Mouse (Mus musculus) megakaryocyte progenitor cell, adult 5-6 weeks (primary cell): Measurements from ENCODE around the gene Slc25a39. TPM values are rescaled to one million over a fixed set of nuclear protein-coding genes. Genes with fewer than 3 reads are reported as not detected.
"Not testable (repeated sequence)": the region's sequence is repeated elsewhere in the genome, so short reads cannot be mapped to it uniquely, and the experiment has no call there.

Source experiments
- ATAC-seq: replicated peaks from 2 replicates; pipeline ENCODE4 v1.8.0; 2016; ENCODE audit warnings: mild to moderate bottlenecking, moderate TSS enrichment, inconsistent platforms; ENCODE audit not compliant: poor library complexity
- total RNA-seq, 2 experiments: library from RNA; stranded (forward) in 1 of 2; stranded (reverse) in 1 of 2; fragments of 157-497, 149-512 nt in 1 of 2; fragments of 200-1000 nt in 1 of 2; gene quantifications; 2 replicates each; pipeline versions ENCODE4 v1.2.3 to v1.2.4; 2015 to 2017

Gene Slc25a39
- total RNA-seq, 2 experiments from 2014 or later: 48.7 to 124 TPM

- no peak for ATAC-seq
These were observed 7.5 kb upstream of the Slc25a39 start for GRCm38 (mm10) chr11:102415034-102415802.

DNA sequence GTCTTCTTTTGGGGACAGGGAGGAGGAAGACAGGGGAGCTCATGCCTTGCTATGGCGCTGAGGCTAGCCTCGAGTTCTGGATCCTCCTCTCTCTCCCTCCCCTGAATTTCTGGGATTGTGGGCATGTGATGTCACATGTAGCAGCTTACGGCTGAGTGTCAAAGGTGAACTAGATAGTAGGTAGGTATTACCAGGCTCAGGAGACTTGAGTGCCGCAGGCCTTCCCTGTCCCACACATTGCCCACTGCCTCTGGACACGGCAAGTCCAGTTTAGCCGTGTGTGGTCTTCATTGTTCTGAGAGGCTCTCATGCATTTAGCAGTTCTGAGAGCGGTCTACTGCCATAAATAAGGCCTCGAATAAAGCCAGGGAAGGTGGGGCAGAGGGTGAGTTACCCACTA, 5.3 kb upstream of the Slc25a39 start:
- no peak for ATAC-seq

GRCm38 (mm10) chr11:102411704-102412103, 4.0 kb upstream of the Slc25a39 start:
- ATAC-seq: peak; percentile 43

GRCm38 (mm10) chr11:102411061-102411460, 3.3 kb upstream of the Slc25a39 start:
- no peak for ATAC-seq

DNA sequence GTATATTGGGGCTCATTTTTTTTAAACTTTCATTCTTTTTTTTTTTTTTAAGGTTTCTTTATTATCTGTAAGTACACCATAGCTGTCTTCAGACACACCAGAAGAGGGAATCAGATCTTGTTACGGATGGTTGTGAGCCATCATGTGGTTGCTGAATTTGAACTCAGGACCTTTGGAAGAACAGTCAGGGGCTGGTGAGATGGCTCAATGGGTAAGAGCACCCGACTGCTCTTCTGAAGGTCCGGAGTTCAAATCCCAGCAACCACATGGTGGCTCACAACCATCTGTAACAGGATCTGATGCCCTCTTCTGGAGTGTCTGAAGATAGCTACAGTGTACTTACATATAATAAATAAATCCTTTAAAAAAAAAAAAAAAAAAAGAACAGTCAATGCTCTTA, 2.6 kb upstream of the Slc25a39 start:
- ATAC-seq: not testable (repeated sequence)

GRCm38 (mm10) chr11:102409795-102410330, 2.1 kb upstream of the Slc25a39 start:
- ATAC-seq: no peak

- no peak for ATAC-seq
These were observed 1.4 kb upstream of the Slc25a39 start for GRCm38 (mm10) chr11:102408888-102409794.

DNA sequence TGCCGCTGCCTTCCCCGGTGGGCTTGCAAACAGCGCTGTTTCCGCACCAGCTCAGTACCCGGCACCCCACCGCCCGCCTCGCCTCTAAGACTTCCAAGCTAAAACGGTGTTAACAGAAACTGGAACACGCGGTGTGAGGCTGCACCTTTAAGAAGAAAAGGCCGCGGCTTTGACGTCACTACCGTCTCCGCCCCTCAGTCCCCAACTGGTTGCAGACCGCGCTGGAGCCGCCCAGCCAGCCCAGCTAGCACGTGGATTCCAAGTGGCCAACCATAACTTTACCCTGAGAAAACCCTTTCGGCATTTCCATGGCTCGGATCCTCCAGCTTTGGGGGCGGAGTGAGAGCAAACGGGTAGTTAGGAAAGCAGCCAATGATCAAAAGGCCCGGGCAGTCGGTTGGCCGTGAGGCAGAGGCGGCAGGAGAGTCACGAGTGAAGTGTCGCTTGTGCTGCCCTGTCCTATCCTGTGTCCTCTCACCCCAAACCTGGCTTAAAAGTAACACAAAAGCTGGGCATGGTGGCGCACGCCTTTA, 664 bp upstream of the Slc25a39 start:
- ATAC-seq: peak; percentile 84

GRCm38 (mm10) chr11:102406900-102407833, 579 bp downstream of the Slc25a39 start:
- ATAC-seq: peak; percentile 65

GRCm38 (mm10) chr11:102406401-102406800, 1.3 kb downstream of the Slc25a39 start:
- no peak for ATAC-seq

DNA sequence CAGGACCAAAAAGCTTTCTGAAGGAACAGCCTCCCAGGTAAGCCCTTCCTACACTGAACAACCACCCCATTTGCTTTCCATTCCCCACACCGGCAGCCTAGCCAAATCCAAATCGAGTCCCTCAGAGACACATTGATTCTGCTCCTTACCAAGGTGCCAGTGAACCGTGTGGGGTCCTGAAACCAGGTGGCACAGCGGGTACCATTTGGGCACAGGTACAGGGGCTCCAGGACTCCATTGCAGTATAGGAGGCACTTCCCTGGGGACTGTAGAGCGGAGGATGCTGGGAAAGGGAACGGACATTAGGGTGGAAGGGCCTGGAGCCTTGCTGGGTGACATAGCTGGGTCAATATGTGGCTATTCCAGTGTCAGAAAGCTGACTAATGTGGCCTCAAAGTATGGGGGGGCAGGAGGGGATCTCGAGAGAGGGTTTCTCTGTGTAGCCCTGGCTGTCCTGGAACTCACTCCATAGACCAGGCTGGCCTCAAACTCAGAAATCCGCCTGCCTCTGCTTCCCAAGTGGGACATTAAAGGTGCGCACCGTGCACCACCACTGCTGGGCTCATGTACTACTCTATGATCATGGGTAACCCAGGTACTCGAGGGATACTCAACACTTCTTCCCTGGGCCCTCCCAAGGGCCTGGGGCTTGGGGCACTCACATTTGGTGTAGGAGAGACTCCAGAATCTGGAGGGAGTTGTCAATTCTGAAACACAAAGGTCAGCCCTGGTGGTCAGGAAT, 2.0 kb downstream of the Slc25a39 start:
- no peak for ATAC-seq

- ATAC-seq: no peak
These were observed 3.4 kb downstream of the Slc25a39 start for GRCm38 (mm10) chr11:102404161-102405010.

DNA sequence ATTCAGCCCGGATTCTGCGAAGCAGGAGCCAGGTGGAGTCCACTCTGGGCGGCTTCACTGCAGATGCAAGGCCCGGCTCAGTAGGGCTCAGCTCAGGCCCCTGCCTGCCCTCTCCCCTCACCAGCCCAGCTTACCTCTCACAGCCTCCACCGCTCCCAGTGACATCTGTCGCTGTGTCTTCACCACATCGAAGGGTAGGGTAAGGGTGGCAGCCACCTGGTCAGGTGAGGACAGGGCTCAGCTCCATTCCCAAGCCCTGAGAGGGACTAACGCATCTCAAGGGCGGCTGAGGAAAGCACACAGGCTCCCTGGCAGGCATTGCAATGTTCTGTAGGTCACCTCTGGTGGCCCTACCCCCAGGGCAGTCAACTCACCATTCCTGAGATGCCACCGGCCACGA, 4.1 kb downstream of the Slc25a39 start:
- ATAC-seq: no peak

DNA sequence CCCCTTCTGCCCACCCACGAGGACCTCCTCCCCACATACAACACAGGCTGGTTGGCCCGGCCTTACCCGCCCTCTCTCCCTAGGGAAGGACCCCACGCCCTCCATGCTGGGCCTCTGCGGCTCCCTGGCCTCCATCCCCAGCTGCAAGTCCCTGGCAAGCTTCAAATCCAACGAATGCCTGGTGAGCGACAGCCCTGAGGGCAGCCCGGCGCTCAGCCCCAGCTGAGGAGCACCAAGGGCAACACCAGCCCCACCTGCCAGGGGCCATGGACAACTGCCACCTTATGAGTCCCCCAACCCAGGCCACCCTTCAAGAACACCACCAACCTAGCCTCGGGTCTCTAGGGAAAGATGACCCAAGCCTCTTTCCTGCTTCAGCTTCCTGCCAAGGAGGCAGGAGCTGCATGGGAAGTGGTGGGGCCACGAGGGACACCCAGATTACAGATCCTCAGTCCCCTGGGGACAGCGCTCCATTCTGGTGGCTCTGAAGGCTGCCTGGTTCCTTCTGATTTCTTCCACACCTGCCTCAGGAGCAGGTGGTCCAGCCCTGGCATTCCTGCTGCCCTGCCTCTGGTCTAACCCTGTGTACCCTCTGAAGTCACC, 5.7 kb downstream of the Slc25a39 start:
- no peak for ATAC-seq

DNA sequence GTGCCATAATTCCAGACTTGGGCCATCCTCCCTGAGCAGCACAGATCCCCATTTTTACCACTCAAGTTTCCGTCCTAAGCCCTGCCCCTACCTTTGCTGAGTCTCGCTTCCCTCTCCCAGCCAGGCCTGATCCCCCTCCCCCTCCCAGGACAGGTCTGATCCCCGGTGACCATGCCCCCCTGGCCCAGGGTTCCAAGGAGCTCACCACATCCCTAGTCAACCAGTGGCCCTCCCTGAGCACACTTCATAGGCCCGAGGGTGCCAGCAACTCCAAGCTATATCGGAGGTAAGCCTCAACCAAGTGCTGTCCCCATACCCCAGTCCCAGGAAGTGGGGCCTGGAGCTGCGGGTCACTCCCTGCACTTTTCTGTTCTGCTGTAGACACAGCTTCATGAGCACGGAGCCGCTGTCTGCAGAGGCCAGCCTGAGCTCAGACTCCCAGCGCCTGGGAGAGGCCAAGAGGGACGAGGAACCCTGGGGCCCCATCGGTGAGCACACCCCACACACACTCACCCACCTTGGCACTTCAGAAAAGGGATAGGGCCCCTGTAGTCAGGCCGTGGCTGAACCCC, 7.1 kb downstream of the Slc25a39 start:
- no peak for ATAC-seq

DNA sequence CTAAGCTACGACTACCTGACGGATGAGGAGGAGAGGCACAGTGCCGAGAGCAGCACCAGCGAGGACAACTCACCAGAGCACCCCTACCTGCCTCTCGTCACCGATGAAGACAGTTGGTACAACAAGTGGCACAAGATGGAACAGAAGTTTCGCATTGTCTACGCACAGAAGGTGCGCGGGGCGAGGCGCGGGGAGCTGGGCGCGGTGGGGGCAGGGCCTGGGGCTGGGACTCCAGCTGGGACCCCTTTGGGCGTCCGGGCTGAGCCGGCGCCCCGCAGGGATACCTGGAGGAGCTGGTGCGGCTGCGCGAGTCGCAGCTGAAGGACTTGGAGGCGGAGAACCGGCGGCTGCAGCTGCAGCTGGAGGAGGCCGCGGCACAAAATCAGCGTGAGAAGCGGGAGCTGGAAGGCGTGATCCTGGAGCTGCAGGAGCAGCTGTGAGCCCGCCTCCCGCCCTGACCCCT, 8.1 kb downstream of the Slc25a39 start:
- ATAC-seq: no peak

DNA sequence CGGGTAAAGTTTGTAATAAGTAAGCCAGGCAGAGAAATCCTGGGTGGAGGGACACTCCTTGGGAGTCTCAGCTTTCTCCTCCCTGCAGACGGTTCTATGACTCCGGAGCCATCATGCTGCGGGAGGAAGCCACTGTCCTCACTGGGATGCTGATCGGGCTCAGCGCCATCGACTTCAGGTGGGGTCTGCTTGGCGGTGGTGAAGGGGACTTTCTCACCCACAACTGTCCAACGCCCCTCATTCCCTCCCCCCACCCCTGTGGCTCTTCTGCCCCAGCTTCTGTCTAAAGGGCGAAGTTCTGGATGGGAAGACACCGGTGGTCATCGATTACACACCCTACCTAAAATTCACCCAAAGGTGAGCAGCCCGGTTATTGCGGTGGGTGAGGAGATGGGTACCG, 8.6 kb downstream of the Slc25a39 start:
- no peak for ATAC-seq
